Mouse (Mus musculus): Measurements from ENCODE around the gene 4931414P19Rik. TPM values are rescaled to one million over a fixed set of nuclear protein-coding genes. Genes with fewer than 3 reads are reported as not detected.

4931414P19Rik gene
- polyA plus RNA-seq (2017; shearing (Covaris generic)): 0.41 TPM

GRCm38 (mm10) chr14:54605752-54606321, at the start of gene 4931414P19Rik:
Gene 4931414P19Rik, minus strand, starts transcription at chr14:54605993.

DNA sequence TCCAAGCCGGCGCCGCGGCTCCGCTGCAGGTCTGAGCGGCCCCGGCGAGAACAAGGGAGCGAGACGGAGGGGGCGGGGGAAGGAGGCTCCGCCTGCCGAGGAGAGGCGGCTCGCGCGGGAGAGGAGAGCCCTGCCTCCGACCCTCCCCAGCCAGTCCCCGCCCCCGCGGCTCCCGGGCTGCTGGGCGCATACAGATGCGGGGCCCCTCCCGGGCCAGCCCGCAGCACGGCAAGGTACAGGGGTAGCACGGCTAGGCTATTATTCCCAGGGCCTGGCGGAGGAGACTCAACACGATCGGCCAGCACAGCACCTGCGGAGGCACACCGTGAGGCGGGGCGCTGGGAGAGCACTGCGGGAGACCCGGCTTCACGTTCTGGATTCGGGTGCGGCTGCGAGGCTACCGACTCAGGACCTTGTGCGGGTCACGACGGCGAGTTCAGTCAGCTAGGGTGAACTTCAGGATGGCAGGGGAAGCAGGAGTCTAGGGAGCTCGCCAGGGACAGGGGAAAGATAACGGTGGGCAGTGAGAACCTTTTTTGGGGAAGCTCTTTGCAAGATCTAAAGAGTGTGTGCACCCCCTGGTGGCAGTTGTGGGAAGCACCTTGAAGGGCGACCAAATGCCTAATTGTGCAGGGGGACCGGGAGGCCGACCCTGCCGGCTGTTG, 35.6 kb upstream of the 4931414P19Rik start, which contains the start of gene Cdh24:
Gene Cdh24 (minus strand): TSS at position 60 of the 665 bp plus-strand sequence.

GRCm38 (mm10) chr14:54640946-54641304, 35.1 kb upstream of the 4931414P19Rik start, which contains the start of gene Gm17606:
Gene Gm17606, plus strand, starts transcription at chr14:54640952.

DNA sequence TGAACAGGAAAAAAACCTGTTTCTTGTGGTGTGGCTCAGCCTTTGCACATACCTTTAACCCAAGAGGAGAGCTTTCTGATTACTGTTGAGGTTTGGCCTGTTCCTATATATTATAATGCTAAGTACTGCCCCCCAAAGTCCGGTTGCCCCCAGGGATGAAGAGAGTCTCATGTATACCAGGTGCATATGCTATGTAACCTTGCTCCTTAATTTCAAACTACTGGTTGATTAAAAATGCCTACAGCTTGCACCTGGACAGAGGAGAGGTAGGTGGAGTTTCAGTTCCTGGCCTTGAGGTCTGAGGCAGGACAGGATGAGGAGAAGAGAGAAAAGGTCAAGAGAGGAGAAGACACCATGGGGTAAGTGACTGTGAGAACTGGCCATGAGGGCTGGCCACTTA, 15.3 kb upstream of the 4931414P19Rik start, which contains the start of gene Psmb11:
Gene Psmb11 (plus strand): TSS at position 301 of the 400 bp plus-strand sequence.

DNA sequence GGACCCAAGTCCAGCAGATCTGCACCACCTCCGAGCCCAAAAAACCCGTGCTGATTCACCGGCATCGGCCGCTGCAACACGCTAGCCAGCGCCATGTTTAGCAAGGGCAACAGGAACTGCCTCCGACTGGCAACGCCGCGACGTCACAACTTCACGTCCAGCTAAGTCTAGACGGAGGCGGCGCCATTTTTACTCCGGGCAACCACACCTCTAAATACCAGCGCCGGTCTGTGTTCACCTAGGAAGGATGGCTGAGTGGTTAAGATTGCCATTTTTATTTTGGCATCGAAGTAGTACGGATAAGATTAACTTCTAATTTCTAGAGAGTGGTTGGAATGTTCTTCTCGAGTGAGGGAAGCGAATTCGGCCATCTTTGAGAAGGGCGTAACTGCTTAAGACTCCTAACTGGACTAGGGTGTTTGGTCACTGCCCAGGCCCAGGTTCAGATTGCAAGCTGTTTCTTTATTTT, 12.1 kb upstream of the 4931414P19Rik start, which contains the start of gene Psmb5:
Gene Psmb5 (minus strand): TSS at position 126 of the 469 bp plus-strand sequence.

GRCm38 (mm10) chr14:54577089-54577982, 28.5 kb downstream of the 4931414P19Rik start, which contains the start of gene Ajuba:
Gene Ajuba, minus strand, starts transcription at chr14:54577558.

GRCm38 (mm10) chr14:54553975-54554769, 51.6 kb downstream of the 4931414P19Rik start, which contains the start of gene Haus4:
Gene Haus4, minus strand, starts transcription at chr14:54554616.

Other genes with a start within 250 kb of the 4931414P19Rik start
- 34.9 TPM for gene Oxa1l, start 245.2 kb downstream of the 4931414P19Rik start, polyA plus RNA-seq (2017; shearing (Covaris generic))
- 0.44 TPM for gene Slc7a7, start 188.2 kb downstream of the 4931414P19Rik start, polyA plus RNA-seq (2017; shearing (Covaris generic))
- 128 TPM for gene Mrpl52, start 179.1 kb downstream of the 4931414P19Rik start, polyA plus RNA-seq (2017; shearing (Covaris generic))
- gene Mmp14, start 174.4 kb downstream of the 4931414P19Rik start, polyA plus RNA-seq (2017; shearing (Covaris generic)): 0.91 TPM
- gene Lrp10, start 141.9 kb downstream of the 4931414P19Rik start, polyA plus RNA-seq (2017; shearing (Covaris generic)): 269 TPM
- 0.26 TPM for gene Rem2, start 129.9 kb downstream of the 4931414P19Rik start, polyA plus RNA-seq (2017; shearing (Covaris generic))
- gene Prmt5, start 88.5 kb downstream of the 4931414P19Rik start, polyA plus RNA-seq (2017; shearing (Covaris generic)): 26.2 TPM
- 28.5 TPM for gene Haus4, start 51.4 kb downstream of the 4931414P19Rik start, polyA plus RNA-seq (2017; shearing (Covaris generic))
- gene Ajuba, start 28.4 kb downstream of the 4931414P19Rik start, polyA plus RNA-seq (2017; shearing (Covaris generic)): 0.40 TPM
- 112 TPM for gene Psmb5, start 12.0 kb upstream of the 4931414P19Rik start, polyA plus RNA-seq (2017; shearing (Covaris generic))
- gene Psmb11, start 15.4 kb upstream of the 4931414P19Rik start, polyA plus RNA-seq (2017; shearing (Covaris generic)): not detected
- not detected for gene Gm17606, start 35.0 kb upstream of the 4931414P19Rik start, polyA plus RNA-seq (2017; shearing (Covaris generic))
- gene Cdh24, start 35.4 kb upstream of the 4931414P19Rik start, polyA plus RNA-seq (2017; shearing (Covaris generic)): 3.7 TPM
- 53.0 TPM for gene 1700123O20Rik, start 80.2 kb upstream of the 4931414P19Rik start, polyA plus RNA-seq (2017; shearing (Covaris generic))
- 106 TPM for gene Acin1, start 80.9 kb upstream of the 4931414P19Rik start, polyA plus RNA-seq (2017; shearing (Covaris generic))
- gene Gm29776, start 92.8 kb upstream of the 4931414P19Rik start, polyA plus RNA-seq (2017; shearing (Covaris generic)): 0.16 TPM
- not detected for gene Cebpe, start 106.2 kb upstream of the 4931414P19Rik start, polyA plus RNA-seq (2017; shearing (Covaris generic))
- not detected for gene Slc7a8, start 176.0 kb upstream of the 4931414P19Rik start, polyA plus RNA-seq (2017; shearing (Covaris generic))
- not detected for gene Rnf212b, start 208.1 kb upstream of the 4931414P19Rik start, polyA plus RNA-seq (2017; shearing (Covaris generic))